Mouse (Mus musculus): Measurements from ENCODE around the gene Arih2. TPM values are rescaled to one million over a fixed set of nuclear protein-coding genes. Genes with fewer than 3 reads are reported as not detected.

The Arih2 gene
- polyA plus RNA-seq (2015; fragmentation: Nextera tagmentation; extraction: Ambion mirVana) = 29.1 and 32.9 TPM in 2 replicates

DNA sequence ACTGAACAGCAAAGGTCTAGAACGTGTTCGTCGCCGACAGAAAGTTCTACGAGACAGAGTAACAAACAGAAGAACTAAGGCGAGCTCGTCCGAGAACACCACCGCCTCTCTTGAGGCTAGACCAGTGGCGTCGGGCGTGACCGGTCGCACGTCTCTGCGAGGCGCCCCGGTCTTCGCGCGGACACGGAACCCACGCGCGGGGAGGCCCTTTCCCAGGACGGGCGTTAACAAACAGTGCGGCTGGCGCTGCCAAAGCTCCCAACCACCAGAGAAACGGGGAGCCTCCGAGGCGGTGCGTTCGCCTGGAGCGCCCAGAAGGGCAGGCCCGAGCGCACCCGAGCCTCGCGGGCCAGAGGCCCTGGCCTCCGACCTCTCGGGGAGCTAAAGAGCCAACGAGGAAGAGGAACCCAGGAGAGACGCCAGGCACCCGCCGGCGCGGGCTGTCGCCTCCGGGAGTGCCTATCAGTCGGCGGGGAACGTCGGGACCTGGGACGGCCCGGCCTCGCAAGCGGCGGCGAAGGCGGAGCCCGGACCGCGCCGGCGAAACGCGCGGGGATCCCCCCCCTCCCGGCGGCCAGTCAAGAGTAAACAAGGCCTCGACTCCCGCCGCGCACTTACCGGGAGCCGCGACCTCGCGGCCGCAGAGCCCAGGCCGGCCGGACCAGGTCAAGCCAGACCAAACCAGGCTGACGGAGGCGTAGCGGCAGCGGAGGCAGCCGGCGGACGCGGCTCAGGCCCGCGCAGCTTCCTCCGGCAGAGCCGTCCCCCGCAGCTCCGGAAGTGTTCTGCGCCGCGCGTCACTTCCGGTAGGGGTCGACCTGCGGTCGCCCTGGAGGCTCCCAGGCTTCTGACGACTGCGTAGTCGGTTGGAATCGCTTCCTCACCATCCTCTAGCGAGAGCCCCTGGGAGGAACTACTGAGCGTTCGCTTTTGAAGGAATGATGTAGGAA, at the start of gene Arih2:
Arih2 (minus strand) TSS at position 776 of the 950 bp plus-strand sequence.

DNA sequence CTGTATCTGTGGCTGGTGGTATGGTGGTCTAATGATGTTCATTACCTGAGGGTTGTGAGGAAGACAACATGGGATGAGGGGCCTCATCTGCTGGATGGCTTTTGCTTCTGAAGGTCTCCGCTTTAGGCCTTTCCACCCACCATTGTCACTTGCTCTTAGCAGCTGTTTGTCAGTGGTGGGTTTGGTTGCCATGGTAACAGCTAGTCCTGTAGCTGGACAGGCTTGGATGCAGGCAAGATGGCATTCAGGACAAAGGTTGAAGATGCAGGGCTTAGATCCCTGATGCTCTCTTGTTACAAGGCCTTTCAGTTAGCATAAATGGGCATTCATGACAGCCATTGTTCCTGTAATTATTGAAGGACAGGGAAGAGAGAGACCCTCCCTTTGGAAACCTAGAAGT, 39.9 kb upstream of the Arih2 start, which contains the start of gene Prkar2a:
Prkar2a (plus strand) TSS at position 209 of the 400 bp plus-strand sequence.

DNA sequence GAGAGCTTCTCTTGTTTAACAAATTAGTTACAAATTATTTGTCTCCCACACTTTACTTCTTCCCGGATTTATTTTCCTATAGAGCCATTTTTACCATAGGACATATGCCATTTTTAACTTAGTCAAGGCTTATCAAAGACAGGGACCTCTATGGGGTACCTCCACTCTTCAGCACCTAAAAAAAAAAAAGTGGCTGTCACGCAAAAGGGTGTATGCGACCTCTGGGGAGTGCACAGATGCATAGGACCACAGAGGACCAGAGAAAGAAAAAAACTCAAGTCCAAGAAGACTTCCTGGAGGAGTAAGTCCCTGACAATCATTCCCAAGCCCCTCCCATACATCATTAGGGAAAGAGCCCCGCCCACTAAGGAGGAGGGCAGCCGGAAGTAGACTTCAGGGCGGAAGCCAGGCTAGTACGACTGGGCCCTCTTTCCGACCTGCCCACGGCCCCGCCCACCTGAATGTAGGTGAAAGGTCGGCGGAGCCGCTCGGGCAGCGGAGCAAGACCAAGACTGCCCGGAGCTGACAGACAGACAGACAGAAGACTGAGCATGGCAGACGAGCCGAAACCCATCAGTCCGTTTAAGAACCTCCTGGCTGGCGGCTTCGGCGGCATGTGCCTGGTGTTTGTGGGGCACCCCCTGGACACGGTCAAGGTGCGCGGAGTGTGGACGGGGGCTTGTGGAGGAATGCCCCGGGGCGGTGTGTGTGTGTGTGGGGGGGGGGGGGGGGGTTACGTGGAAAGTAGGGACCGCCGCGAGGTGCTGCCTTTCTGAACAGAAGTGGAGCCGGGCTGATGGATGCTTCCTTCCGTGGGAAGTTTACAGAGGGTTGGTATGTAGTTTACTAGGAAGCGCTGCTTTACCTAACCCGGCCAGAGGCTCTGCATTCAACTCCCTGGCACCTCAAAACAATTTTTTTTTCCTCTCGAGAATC, 12.8 kb upstream of the Arih2 start, which contains the start of gene Slc25a20:
Slc25a20 (plus strand) TSS at position 412 of the 936 bp plus-strand sequence.

DNA sequence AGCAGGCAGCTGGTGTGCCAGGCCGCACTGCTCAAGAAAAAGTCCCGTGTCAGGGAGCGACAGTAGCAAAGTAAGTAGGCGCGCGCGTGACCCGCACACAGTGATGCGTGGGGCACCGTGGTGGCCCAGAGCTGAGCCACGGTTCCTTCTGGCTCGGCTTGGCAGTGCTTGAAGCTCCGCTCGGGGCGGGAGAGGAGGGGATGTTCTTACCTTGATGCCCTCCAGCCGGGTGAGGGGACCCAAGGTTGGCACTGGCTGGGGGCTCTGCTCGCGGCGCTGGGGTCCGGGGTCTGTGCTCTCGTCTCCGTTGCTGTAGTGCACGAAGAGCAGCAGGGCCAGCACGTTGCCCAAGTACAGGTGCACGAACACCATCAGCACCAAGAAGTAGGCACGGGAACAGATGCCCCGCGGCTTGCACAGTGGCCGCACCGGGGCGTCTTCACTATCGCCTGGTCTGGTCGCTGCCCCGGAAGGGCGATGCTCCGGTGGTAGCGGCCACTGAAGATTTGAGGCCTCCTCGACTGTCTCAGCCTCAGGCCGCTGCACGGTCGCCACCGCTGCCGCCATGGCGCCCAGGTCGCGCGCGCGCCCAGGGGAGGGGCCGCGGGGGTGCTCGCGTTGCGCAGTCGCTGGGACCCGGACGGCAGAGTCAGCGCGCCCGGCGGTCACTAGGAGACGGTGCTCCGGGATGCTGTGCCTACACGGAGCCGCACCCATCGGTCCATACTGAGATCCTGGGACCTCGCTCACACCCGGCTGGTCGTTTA, 52.0 kb downstream of the Arih2 start, which contains the start of gene P4htm:
P4htm (minus strand) TSS at position 670 of the 767 bp plus-strand sequence.

DNA sequence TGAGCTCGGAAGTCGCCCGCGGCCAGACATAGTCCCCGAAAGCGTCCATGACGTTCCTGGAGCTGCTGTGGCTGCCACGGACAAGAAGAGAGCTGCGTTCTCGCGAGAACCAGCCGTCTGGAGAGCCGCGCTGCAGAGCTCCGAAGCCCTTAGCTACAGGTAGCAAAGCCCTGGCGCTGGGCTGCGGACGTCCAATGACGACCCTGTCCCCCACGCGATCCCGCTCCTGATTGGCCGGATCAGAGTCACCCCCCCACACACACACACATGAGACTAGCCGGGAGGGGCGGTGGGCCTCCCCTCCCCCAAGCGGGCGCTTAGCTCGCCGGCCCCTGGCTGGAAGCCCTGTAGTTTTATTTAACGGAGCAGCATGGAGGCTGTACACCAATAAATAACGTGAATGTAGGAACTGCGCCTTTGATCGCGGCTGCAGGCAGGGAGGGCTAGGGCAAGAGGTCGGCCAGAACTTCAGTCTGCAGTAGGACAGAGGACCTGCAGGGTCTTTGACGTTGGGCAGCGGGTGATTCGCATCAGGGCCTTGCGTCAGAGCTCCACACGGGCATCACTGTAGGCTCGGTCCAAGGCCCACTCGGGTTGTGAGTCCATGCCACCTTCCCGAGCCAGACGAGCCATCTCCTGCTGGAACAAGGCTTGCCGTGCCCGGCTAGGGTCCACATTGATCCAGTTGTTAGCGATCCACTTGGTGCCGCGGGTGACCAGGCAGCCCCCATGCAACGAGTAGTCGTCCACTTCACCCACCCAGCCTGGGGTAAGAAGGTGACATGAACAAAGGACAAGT, 70.4 kb downstream of the Arih2 start, which contains the start of gene Wdr6:
Wdr6 (minus strand) TSS at position 195 of the 799 bp plus-strand sequence.

DNA sequence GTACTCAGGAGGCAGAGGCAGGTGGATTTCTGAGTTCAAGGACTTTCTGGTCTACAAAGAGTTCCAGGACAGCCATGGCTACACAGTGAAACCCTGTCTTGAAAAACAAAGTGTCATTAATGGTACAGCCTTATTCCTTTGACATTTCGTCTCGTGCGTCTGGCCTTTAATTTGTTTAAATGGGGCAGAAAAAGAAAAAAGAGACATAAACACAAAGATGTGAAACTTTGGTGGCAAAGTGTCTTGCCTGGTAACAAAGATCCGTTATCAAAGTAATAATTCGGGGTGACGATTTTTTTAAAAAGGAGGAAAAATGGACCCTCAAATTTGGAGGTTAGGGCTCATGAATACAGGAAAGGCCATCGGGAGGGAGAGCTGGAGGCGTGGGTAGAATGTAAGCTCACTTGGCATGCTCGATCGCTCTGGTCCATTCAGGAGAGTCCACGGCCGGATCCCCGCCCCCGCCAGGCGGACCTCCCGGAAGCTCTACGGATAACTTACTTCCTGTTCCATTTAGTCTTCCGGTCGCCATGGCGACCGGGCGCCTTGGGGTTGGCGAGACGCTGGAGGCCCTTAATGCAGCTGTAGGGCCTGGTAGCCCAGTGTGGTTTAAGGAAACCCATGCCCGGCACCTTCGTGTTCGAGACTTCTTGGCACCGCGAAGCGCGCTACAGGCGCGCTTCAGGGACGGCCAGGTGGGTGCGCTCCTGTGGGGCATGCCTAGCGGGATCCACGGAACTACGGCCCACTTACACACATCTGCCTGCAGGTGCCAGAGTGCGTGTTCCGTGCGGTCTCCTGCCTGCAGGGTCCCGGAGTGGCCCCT, 79.6 kb downstream of the Arih2 start, which contains the start of gene Dalrd3:
Dalrd3 (plus strand) TSS at position 506 of the 826 bp plus-strand sequence.

GRCm38 (mm10) chr9:108566815-108567776, 82.1 kb downstream of the Arih2 start, which contains the start of gene Ndufaf3:
TSS of gene Ndufaf3 (minus strand) at chr9:108567434.

GRCm38 (mm10) chr9:108560227-108560841, 88.9 kb downstream of the Arih2 start, which contains the start of gene Impdh2:
TSS of gene Impdh2 (plus strand) at chr9:108560286.

MicroRNA genes within 50 kb of the gene (microRNA counts, 519-probe panel; counts per million panel counts)
- microRNA mmu-miR-191 (4,457 counts per million, percentile 47 among the panel's probes with 10 or more counts), microRNA mmu-miR-425 (3,586 counts per million, percentile 26 among the panel's probes with 10 or more counts)

Small RNA genes lying within 50 kb of the gene (microRNA-seq; reads per million reads assigned to microRNA genes)
- gene Gm24083 (not detected), gene Gm26298 (not detected), gene Mir191 (not detected), gene Mir425 (1,150 reads per million, percentile 76 among the genes with 10 or more reads in this experiment)

Other genes with a start within 250 kb of the Arih2 start
- gene Ccdc36, start 220.9 kb downstream of the Arih2 start, polyA plus RNA-seq (2015; fragmentation: Nextera tagmentation; extraction: Ambion mirVana) = 1.4 and 1.6 TPM in 2 replicates
- gene BC048562, start 212.9 kb downstream of the Arih2 start, polyA plus RNA-seq (2015; fragmentation: Nextera tagmentation; extraction: Ambion mirVana) = not detected in 2 replicates
- 47.1 and 52.8 TPM in 2 replicates for gene Ccdc71, start 188.9 kb downstream of the Arih2 start, polyA plus RNA-seq (2015; fragmentation: Nextera tagmentation; extraction: Ambion mirVana)
- 46.3 and 48.3 TPM in 2 replicates for gene Klhdc8b, start 187.8 kb downstream of the Arih2 start, polyA plus RNA-seq (2015; fragmentation: Nextera tagmentation; extraction: Ambion mirVana)
- gene Lamb2, start 169.7 kb downstream of the Arih2 start, polyA plus RNA-seq (2015; fragmentation: Nextera tagmentation; extraction: Ambion mirVana) = 16.0 and 18.2 TPM in 2 replicates
- gene Usp19, start 158.8 kb downstream of the Arih2 start, polyA plus RNA-seq (2015; fragmentation: Nextera tagmentation; extraction: Ambion mirVana) = 47.0 and 53.7 TPM in 2 replicates
- 52.8 and 54.8 TPM in 2 replicates for gene Qars, start 141.7 kb downstream of the Arih2 start, polyA plus RNA-seq (2015; fragmentation: Nextera tagmentation; extraction: Ambion mirVana)
- 74.5 and 75.7 TPM in 2 replicates for gene Qrich1, start 132.6 kb downstream of the Arih2 start, polyA plus RNA-seq (2015; fragmentation: Nextera tagmentation; extraction: Ambion mirVana)
- gene Impdh2, start 89.1 kb downstream of the Arih2 start, polyA plus RNA-seq (2015; fragmentation: Nextera tagmentation; extraction: Ambion mirVana) = 102 and 104 TPM in 2 replicates
- 93.4 and 94.7 TPM in 2 replicates for gene Ndufaf3, start 82.0 kb downstream of the Arih2 start, polyA plus RNA-seq (2015; fragmentation: Nextera tagmentation; extraction: Ambion mirVana)
- gene Dalrd3, start 79.5 kb downstream of the Arih2 start, polyA plus RNA-seq (2015; fragmentation: Nextera tagmentation; extraction: Ambion mirVana) = 240 and 273 TPM in 2 replicates
- gene Wdr6, start 70.6 kb downstream of the Arih2 start, polyA plus RNA-seq (2015; fragmentation: Nextera tagmentation; extraction: Ambion mirVana) = 215 and 248 TPM in 2 replicates
- 48.8 and 51.4 TPM in 2 replicates for gene P4htm, start 51.7 kb downstream of the Arih2 start, polyA plus RNA-seq (2015; fragmentation: Nextera tagmentation; extraction: Ambion mirVana)
- 46.2 and 46.9 TPM in 2 replicates for gene Slc25a20, start 12.7 kb upstream of the Arih2 start, polyA plus RNA-seq (2015; fragmentation: Nextera tagmentation; extraction: Ambion mirVana)
- gene Prkar2a, start 39.9 kb upstream of the Arih2 start, polyA plus RNA-seq (2015; fragmentation: Nextera tagmentation; extraction: Ambion mirVana) = 45.1 and 46.4 TPM in 2 replicates
- gene Ip6k2, start 134.4 kb upstream of the Arih2 start, polyA plus RNA-seq (2015; fragmentation: Nextera tagmentation; extraction: Ambion mirVana) = 153 and 186 TPM in 2 replicates
- 29.3 and 29.7 TPM in 2 replicates for gene Nckipsd, start 159.0 kb upstream of the Arih2 start, polyA plus RNA-seq (2015; fragmentation: Nextera tagmentation; extraction: Ambion mirVana)
- gene Celsr3, start 176.9 kb upstream of the Arih2 start, polyA plus RNA-seq (2015; fragmentation: Nextera tagmentation; extraction: Ambion mirVana) = 5.2 and 8.2 TPM in 2 replicates
- gene Slc26a6, start 203.9 kb upstream of the Arih2 start, polyA plus RNA-seq (2015; fragmentation: Nextera tagmentation; extraction: Ambion mirVana) = 25.2 and 32.2 TPM in 2 replicates

Data from neural tube, postnatal 0 days (tissue).